Mouse (Mus musculus): Measurements from ENCODE around the gene Vps35.

The Vps35 gene

GRCm38 (mm10) chr8:85299434-85300077 lies at the start of gene Vps35, which contains the start of gene Orc6:
Gene Vps35 (minus strand): TSS chr8:85299802.
Gene Orc6 (plus strand): TSS chr8:85299632.
- DNase-seq = peak; percentile 94

- no peak for DNase-seq
Measured at GRCm38 (mm10) chr8:85339871-85340573, 40.4 kb upstream of the Vps35 start.

GRCm38 (mm10) chr8:85337681-85338080 lies 38.1 kb upstream of the Vps35 start:
- DNase-seq = no peak

- no peak for DNase-seq
Measured at GRCm38 (mm10) chr8:85336211-85336933, 36.8 kb upstream of the Vps35 start.

- no peak for DNase-seq
Measured at GRCm38 (mm10) chr8:85335105-85335504, 35.5 kb upstream of the Vps35 start.

GRCm38 (mm10) chr8:85329506-85329905 lies 29.9 kb upstream of the Vps35 start:
- no peak for DNase-seq

GRCm38 (mm10) chr8:85327036-85327435 lies 27.4 kb upstream of the Vps35 start:
- no peak for DNase-seq

GRCm38 (mm10) chr8:85323084-85323483 lies 23.5 kb upstream of the Vps35 start:
- DNase-seq = no peak

- DNase-seq = no peak
Measured at GRCm38 (mm10) chr8:85321981-85322380, 22.4 kb upstream of the Vps35 start.

- no peak for DNase-seq
Measured at GRCm38 (mm10) chr8:85318534-85318933, 18.9 kb upstream of the Vps35 start.

GRCm38 (mm10) chr8:85313036-85313435 lies 13.4 kb upstream of the Vps35 start:
- DNase-seq = no peak

- DNase-seq = no peak
Measured at GRCm38 (mm10) chr8:85311743-85312142, 12.1 kb upstream of the Vps35 start.

GRCm38 (mm10) chr8:85308564-85308963 lies 9.0 kb upstream of the Vps35 start:
- DNase-seq = no peak

GRCm38 (mm10) chr8:85303531-85303930 lies 3.9 kb upstream of the Vps35 start:
- DNase-seq = no peak

GRCm38 (mm10) chr8:85302931-85303330 lies 3.3 kb upstream of the Vps35 start:
- DNase-seq = no peak

- no peak for DNase-seq
Measured at GRCm38 (mm10) chr8:85301941-85302340, 2.3 kb upstream of the Vps35 start.

- DNase-seq = no peak
Measured at GRCm38 (mm10) chr8:85298600-85299433, 785 bp downstream of the Vps35 start.

GRCm38 (mm10) chr8:85286846-85287245 lies 12.8 kb downstream of the Vps35 start:
- no peak for DNase-seq

GRCm38 (mm10) chr8:85227297-85227696 lies 72.3 kb downstream of the Vps35 start:
- no peak for DNase-seq

GRCm38 (mm10) chr8:85225688-85226087 lies 73.9 kb downstream of the Vps35 start, which contains the start of gene Olfr371:
Gene Olfr371 (plus strand): TSS chr8:85225988.
- DNase-seq = no peak

GRCm38 (mm10) chr8:85220992-85221391 lies 78.6 kb downstream of the Vps35 start:
- no peak for DNase-seq

- DNase-seq = no peak
Measured at GRCm38 (mm10) chr8:85220220-85220619, 79.4 kb downstream of the Vps35 start.
